Mouse (Mus musculus) MEL-GATA-1-ER (cell line): ENCODE measurements around the gene St6galnac1.

ENCODE experiments used
- DNase-seq: peaks from one replicate; pipeline ENCODE4 v3.0.0-alpha.2; 2012; ENCODE audit warnings: low read depth; ENCODE audit errors: extremely low read depth

St6galnac1 gene

DNA sequence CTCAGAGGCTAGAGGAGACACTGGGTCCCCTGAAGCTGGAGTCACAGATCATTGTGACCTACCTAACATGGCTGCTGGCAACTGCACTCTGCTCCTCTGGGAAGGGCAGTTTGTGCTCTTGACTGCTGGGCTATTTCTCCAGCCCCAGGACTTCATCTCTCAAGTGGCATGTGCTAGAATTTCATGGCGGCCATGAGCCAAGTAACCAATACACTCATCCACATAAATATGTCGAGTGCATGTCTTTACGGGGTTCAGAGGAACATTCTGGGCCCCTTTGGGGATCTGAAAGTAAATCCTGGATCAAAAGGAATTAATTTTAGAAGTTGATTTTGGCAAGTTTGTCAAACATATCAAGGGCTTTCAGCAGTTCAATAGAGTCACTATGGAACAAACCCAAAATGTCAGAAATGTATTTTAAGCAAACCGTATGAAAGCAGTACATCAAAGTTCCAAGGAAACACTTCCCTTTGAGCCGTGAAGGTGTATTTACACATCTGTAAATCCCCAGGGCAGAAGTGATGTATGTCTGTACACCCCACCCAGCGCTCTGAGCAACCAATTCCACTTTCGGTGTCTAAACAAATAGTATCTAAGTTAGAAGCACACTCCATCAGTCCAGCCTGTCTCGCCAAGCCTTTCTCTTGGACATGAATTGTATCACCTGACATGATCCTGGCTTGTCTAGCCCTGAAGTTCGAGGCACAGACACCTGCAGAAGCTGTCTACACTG lies 45.9 kb downstream of the St6galnac1 start:
- DNase-seq, result no peak

DNA sequence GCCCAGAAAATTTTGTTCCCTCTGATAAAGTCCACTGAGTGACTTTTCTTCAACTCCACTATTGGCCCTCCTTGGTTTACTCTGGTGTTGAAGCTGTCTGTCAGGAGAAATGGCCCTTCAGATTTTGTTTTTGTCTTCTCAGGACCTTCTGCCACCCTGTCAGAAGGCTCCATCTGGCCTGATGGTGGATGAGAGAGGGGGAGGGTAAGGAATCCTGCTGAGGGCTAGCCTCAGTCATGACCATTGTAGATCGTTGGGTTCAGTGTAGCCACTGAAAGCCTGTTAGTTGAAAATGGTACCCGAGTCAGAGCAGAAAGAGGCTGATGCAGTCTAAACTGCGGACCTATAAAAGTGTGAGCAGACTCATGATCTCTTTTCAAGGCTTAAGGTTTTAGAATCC lies 49.2 kb downstream of the St6galnac1 start:
- DNase-seq, result no peak

DNA sequence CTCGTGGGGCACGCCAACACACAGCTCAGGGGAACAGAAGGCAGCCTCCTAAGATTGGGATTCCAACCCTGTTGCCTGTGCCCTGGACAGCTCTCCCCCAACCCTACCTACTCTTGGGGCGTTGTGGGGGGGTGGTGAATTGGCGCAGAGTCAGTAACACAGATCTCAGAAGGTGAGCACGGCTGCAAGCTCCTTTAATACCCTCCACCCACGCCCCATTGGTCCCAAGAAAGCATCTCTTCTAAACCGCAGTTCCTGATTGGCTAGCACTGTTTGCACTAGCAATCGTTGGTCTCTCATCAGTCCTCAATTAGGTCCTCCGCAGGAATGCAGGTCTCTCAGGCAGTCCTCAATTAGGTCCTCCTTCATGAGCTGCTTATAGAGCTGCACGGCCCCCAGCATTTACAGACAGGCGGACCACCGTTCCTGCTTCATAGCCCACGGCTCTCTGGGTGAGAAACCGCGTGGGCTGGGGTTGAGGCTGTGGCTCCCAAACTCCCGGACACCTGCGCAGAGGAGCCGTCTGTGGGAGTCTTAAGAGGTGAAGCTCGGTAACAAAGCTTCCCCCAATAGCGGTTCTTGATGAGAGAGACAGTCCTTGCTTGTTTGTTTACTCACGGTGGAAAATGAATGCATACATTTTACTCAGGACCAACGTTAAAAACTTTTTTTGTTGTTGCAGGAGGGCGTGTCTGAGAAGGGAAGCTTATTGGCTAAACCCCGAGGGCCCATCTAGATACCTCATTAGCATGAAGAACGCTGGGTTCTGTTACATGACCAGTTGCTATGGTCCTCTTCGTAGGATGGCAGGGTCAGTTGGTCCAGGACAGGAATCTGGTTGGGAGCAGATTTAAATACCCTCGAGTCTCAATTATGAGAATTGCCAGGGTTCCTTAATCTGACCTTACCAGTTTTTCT lies 50.0 kb downstream of the St6galnac1 start:
- peak; percentile 98 for DNase-seq

DNA sequence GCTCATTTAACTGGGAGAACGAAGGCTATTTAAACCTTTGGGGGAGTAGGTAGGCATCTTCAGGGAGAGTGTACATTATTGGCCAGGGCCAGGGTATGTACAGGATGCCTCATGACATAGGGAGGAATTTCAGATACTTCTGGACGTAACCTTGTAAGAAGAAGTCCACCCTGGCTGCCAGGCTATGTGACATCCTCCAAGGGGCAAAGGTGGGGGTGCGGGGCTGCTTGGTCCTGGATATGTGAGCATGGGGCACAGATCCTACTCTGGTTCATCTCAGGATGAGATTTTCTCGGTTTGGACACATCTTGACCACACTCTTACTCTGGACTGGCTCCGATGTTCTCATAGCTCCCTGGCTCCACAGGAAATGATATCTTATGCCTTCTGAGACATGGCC lies 52.2 kb downstream of the St6galnac1 start:
- no peak for DNase-seq

DNA sequence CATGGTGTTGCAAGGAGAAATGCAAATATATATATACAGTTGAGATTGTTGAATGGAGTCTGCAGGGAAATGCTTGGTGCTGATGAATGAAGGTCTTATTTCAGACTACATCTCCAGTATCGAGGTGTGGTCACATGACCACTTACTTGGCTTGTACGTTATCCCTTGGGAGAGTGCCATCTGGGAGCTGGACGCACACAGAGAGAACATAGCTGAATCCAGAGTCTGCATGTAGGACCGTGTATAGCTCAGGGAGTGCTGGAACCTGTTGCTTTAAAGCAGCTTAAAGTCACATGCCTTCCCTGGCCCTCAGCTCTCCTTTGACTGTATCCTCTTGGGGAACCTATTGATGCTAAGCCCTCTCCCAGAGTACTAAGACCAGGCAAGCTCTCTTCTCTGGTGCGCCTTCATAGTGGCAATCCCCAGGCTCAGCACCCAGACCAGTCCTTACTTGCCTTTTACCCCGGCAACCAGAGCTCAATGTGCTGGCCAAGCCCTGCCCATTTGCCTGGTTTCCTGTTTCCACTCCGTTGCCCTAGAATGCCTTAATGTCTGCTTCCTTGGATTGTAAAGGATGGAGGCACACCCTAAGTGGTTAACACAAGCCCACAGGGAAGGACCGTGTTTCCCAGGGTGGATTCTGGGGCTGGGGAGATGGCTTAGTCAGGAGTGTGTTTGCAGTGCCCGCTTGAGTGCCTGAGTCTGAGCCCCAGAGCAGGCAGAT lies 53.6 kb downstream of the St6galnac1 start:
- no peak for DNase-seq

DNA sequence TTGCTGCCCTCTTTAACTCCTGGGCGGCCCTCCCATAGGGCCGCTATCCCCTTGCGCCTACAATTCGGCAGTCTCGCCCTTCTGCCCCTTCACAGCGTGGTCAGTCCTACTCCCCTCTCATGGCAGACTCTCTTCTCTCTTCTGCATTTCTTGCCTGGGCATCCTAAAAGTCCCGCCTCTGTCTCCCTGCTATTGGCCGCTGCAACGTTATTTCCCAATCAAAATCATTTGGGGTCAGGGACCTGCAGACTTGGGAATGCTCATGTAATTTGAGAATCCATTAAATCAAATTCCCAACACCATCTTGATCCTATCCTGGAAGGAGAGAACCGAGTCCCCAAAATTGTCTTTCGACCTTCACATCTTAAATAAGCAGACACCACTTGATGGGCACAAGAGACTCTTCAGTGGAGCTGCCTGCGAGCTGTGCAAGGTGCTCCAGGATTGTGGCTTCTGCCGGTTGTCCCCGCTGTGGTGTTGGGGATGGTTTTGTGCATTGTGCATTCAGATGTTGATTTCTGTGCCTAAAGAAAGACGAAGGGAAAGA lies 54.9 kb downstream of the St6galnac1 start:
- no peak for DNase-seq
